Mouse (Mus musculus) right cerebral cortex, postnatal 4 days (tissue): ENCODE results near the gene Nhsl2.
A peak's percentile ranks its signal among the peaks of the same experiment; 100 is the strongest.

Experiments
- DNase-seq: peaks from one replicate; pipeline ENCODE4 v3.0.0-alpha.2; 2022

Gene Nhsl2

GRCm38 (mm10) chrX:102054009-102054408 is 204.8 kb downstream of the Nhsl2 start:
- DNase-seq: no peak

- peak; percentile 10 for DNase-seq
Measured at GRCm38 (mm10) chrX:102059437-102059836, 210.3 kb downstream of the Nhsl2 start.

- DNase-seq: no peak
Measured at GRCm38 (mm10) chrX:102060243-102060642, 211.1 kb downstream of the Nhsl2 start.

GRCm38 (mm10) chrX:102060891-102061290 is 211.7 kb downstream of the Nhsl2 start:
- peak; percentile 12 for DNase-seq

- DNase-seq: no peak
Measured at GRCm38 (mm10) chrX:102064062-102064461, 214.9 kb downstream of the Nhsl2 start.

- DNase-seq: no peak
Measured at GRCm38 (mm10) chrX:102065213-102065775, 216.1 kb downstream of the Nhsl2 start.

GRCm38 (mm10) chrX:102066134-102066533 is 216.9 kb downstream of the Nhsl2 start:
- peak; percentile 77 for DNase-seq

GRCm38 (mm10) chrX:102067118-102067517 is 217.9 kb downstream of the Nhsl2 start:
- no peak for DNase-seq

- no peak for DNase-seq
Measured at GRCm38 (mm10) chrX:102068811-102069540, 219.8 kb downstream of the Nhsl2 start.

GRCm38 (mm10) chrX:102070591-102071471 is 221.6 kb downstream of the Nhsl2 start, which contains the start of gene Rtl5:
Gene Rtl5 (minus strand): TSS chrX:102071304.
- DNase-seq: peak; percentile 77

GRCm38 (mm10) chrX:102071517-102071916 is 222.3 kb downstream of the Nhsl2 start:
- no peak for DNase-seq

GRCm38 (mm10) chrX:102073605-102074325 is 224.6 kb downstream of the Nhsl2 start:
- DNase-seq: no peak

GRCm38 (mm10) chrX:102074435-102074834 is 225.2 kb downstream of the Nhsl2 start:
- DNase-seq: no peak

GRCm38 (mm10) chrX:102075158-102075557 is 226.0 kb downstream of the Nhsl2 start:
- no peak for DNase-seq

- DNase-seq: no peak
Measured at GRCm38 (mm10) chrX:102076886-102077765, 227.9 kb downstream of the Nhsl2 start.

- no peak for DNase-seq
Measured at GRCm38 (mm10) chrX:102081076-102081475, 231.9 kb downstream of the Nhsl2 start.

GRCm38 (mm10) chrX:102081573-102082279 is 232.5 kb downstream of the Nhsl2 start:
- DNase-seq: no peak

- no peak for DNase-seq
Measured at GRCm38 (mm10) chrX:102082340-102082739, 233.2 kb downstream of the Nhsl2 start.

GRCm38 (mm10) chrX:102085798-102086443 is 236.7 kb downstream of the Nhsl2 start:
- no peak for DNase-seq

- no peak for DNase-seq
Measured at GRCm38 (mm10) chrX:102090605-102091004, 241.4 kb downstream of the Nhsl2 start.
